Mouse (Mus musculus) frontal cortex, adult 2 months (tissue): ENCODE measurements around the gene Gatad2b. TPM values are rescaled to one million over a fixed set of nuclear protein-coding genes. Genes with fewer than 3 reads are reported as not detected.
A peak's percentile ranks its signal among the peaks of the same experiment; 100 is the strongest.

Source experiments
- DNase-seq, 2 experiments: peaks; one replicate each; pipeline ENCODE4 v3.0.0; 2022; ENCODE audit warnings: low spot score in 1 of 2; ENCODE audit errors: extremely low spot score in 1 of 2
- polyA plus RNA-seq: library from polyadenylated mRNA; depleted of rRNA; stranded (reverse); fragments of >200 nt; gene quantifications from 2 replicates; pipeline ENCODE4 v1.2.3, GENCODE M21; 2012; rRNA removed

Gatad2b gene
- polyA plus RNA-seq, 1 experiment, result 38.4 TPM

- DNase-seq, result no peak
Measured at GRCm38 (mm10) chr3:90406414-90406813, 113.4 kb downstream of the Gatad2b start.

- DNase-seq, result no peak
Measured at GRCm38 (mm10) chr3:90408721-90409120, 115.7 kb downstream of the Gatad2b start.

GRCm38 (mm10) chr3:90412312-90413010 lies 119.5 kb downstream of the Gatad2b start:
- DNase-seq, result peak in 1 of 2 experiments; percentile 79

GRCm38 (mm10) chr3:90413011-90413396 lies 120.0 kb downstream of the Gatad2b start:
- no peak for DNase-seq

Other genes starting within 250 kb of the Gatad2b start
- gene 4933434E20Rik, start 241.5 kb upstream of the Gatad2b start, polyA plus RNA-seq, result 93.9 and 94.1 TPM in 2 replicates
- 106 and 121 TPM in 2 replicates for gene Ubap2l, start 240.6 kb upstream of the Gatad2b start, polyA plus RNA-seq
- 166 and 178 TPM in 2 replicates for gene Tpm3, start 220.5 kb upstream of the Gatad2b start, polyA plus RNA-seq
- 0.40 and 0.42 TPM in 2 replicates for gene Nup210l, start 189.0 kb upstream of the Gatad2b start, polyA plus RNA-seq
- gene Rps27, start 79.5 kb upstream of the Gatad2b start, polyA plus RNA-seq, result 971 and 1,230 TPM in 2 replicates
- 11.2 TPM in 2 replicates for gene Rab13, start 79.5 kb upstream of the Gatad2b start, polyA plus RNA-seq
- 52.7 and 57.6 TPM in 2 replicates for gene Jtb, start 61.6 kb upstream of the Gatad2b start, polyA plus RNA-seq
- 0.29 and 0.38 TPM in 2 replicates for gene Creb3l4, start 49.7 kb upstream of the Gatad2b start, polyA plus RNA-seq
- 33.7 and 36.1 TPM in 2 replicates for gene Slc39a1, start 45.0 kb upstream of the Gatad2b start, polyA plus RNA-seq
- 55.0 and 58.0 TPM in 2 replicates for gene Crtc2, start 39.0 kb upstream of the Gatad2b start, polyA plus RNA-seq
- 38.1 and 43.1 TPM in 2 replicates for gene Dennd4b, start 28.0 kb upstream of the Gatad2b start, polyA plus RNA-seq
- gene Slc27a3, start 96.8 kb downstream of the Gatad2b start, polyA plus RNA-seq, result 7.9 and 8.4 TPM in 2 replicates
- gene Ints3, start 140.4 kb downstream of the Gatad2b start, polyA plus RNA-seq, result 44.3 and 49.0 TPM in 2 replicates
- gene Npr1, start 172.7 kb downstream of the Gatad2b start, polyA plus RNA-seq, result 24.0 and 27.2 TPM in 2 replicates
- gene Ilf2, start 182.9 kb downstream of the Gatad2b start, polyA plus RNA-seq, result 84.3 and 89.2 TPM in 2 replicates
- gene Snapin, start 197.9 kb downstream of the Gatad2b start, polyA plus RNA-seq, result 76.1 and 78.7 TPM in 2 replicates
- gene Chtop, start 216.3 kb downstream of the Gatad2b start, polyA plus RNA-seq, result 136 and 140 TPM in 2 replicates
- 307 and 323 TPM in 2 replicates for gene S100a1, start 221.2 kb downstream of the Gatad2b start, polyA plus RNA-seq
- gene S100a13, start 221.3 kb downstream of the Gatad2b start, polyA plus RNA-seq, result 62.0 and 66.7 TPM in 2 replicates
- not detected in 2 replicates for gene S100a14, start 233.7 kb downstream of the Gatad2b start, polyA plus RNA-seq
- 119 and 133 TPM in 2 replicates for gene S100a16, start 244.1 kb downstream of the Gatad2b start, polyA plus RNA-seq